Mouse (Mus musculus) CH12.LX (cell line): ENCODE measurements around the gene Ap1g1.

Source experiments
- CTCF ChIP-seq, 2 experiments: IDR thresholded peaks in 1 of 2; conservative IDR thresholded peaks in 1 of 2; 2 replicates each; pipeline ENCODE4 v1.5.1; 2011 to 2012; ENCODE audit warnings: low read depth in 2 of 2, low read length in 2 of 2, improper control_type of control experiment in 1 of 2, inconsistent platforms in 1 of 2, mild to moderate bottlenecking in 1 of 2, moderate library complexity in 1 of 2
- NELFE ChIP-seq: IDR thresholded peaks from 2 replicates; pipeline ENCODE4 v1.6.1; 2011; ENCODE audit warnings: low read depth, low read length, improper control_type of control experiment

DNA sequence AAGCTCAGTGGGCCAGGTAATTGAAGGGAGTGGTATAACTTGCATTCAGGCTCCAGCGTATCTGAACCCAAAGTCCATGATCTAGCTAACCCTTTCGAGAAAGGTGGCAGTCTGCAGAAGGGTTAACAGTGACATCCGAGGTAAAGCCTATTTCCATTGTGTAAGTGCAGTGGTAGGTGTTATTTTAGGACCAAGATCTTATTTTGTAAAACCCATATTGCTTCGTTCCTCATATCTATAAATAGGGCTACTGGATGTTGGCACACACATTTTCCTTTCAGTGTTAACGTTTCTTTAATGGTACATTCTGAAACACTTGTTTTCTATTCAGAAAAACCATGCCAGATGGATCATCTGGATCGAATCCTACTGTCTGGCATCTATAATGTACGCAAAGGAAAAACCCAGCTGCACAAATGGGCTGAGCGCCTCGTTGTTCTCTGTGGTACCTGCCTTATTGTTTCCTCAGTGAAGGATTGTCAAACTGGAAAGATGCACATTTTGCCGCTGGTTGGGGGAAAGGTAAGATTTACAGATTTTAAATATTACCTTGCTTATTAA lies 125.6 kb downstream of the Ap1g1 start:
- TF ChIP-seq CTCF (conservative IDR thresholded peaks at IDR 0.05 in 1 of 2, IDR thresholded peaks at IDR 0.05 in 1 of 2; ENCODE audit: low read depth in 2 of 2, low read length in 2 of 2) (no peak), NELFE (no peak)
